Mouse (Mus musculus): ENCODE measurements at regions not wholly inside any gene's neighbourhood (a gene's known extent, or its start where the extent isn't known, plus 50 kb on each side); places are given as distances from the start of the nearest gene placed in this dataset.

DNA sequence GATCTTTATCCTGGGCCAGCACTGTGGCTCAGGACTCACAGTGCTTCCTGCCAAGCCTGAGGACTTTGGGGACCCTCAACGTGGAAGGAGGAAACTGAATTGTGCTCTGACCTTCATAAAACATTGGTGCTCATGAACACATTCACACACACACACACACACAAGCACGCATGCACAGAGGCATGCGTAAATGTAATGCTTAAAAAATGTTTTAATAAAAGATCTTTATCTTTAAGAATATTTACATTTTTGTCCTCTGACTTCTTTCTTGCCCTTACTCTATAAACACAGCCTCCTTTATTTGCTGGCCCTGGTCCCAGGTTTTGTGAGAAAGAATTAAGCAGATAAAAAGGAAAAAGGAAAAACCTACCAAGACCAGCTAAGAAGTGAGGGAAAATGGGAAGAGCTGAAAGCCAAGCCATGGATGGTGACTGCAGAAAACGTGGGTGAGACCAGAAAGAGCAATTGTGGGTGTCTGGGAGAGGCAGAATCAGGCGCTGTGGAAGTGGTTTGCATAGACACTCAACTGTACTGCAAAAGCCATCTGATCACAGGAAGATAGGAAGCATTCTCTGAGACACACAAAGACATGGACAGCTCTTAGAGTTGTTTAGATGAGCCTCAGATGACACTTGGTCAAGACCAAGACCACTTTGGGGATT lies 56.7 kb upstream of the Spats2l start:
- no peak for TF ChIP-seq GATA1 (IDR thresholded peaks at IDR 0.05; ENCODE audit: borderline replicate concordance, low read length)
- TF ChIP-seq FLI1 (IDR thresholded peaks at IDR 0.05; ENCODE audit: low read length) = no peak

Data from megakaryocyte, embryonic 14.5 days (primary cell).